Mouse (Mus musculus) hindbrain, embryonic 16.5 days (tissue): ENCODE measurements around the gene Sfxn5. TPM values are rescaled to one million over a fixed set of nuclear protein-coding genes. Genes with fewer than 3 reads are reported as not detected.

Source experiments
- ATAC-seq: fragments of 200-750 bp; cut with Nextera tagmentation; 2 replicates; pipeline ENCODE4 v1.8.0; 2017; ENCODE audit warnings: moderate TSS enrichment, moderate library complexity
- H3K27ac ChIP-seq: fragments of 300-500 bp; sonication (generic); 2 replicates; pipeline ENCODE4 v1.5.1; 2014; ENCODE audit warnings: low read depth, mild to moderate bottlenecking, control low read depth, low read length, moderate library complexity
- H3K27me3 ChIP-seq: fragments of 300-500 bp; sonication (generic); replicated peaks from 2 replicates; pipeline ENCODE4 v1.6.1; 2014; ENCODE audit warnings: low read length; ENCODE audit not compliant: control insufficient read depth, insufficient read depth
- H3K36me3 ChIP-seq: fragments of 300-500 bp; sonication (generic); 2 replicates; pipeline ENCODE4 v1.6.1; 2014; ENCODE audit warnings: mild to moderate bottlenecking, low read length, moderate library complexity, mixed read lengths; ENCODE audit not compliant: control insufficient read depth, insufficient read depth
- H3K4me1 ChIP-seq: fragments of 300-500 bp; sonication (generic); 2 replicates; pipeline ENCODE4 v1.6.1; 2014; ENCODE audit warnings: low read depth, low read length; ENCODE audit not compliant: control insufficient read depth, insufficient read depth
- H3K4me2 ChIP-seq: fragments of 300-500 bp; sonication (generic); 2 replicates; pipeline ENCODE4 v1.6.1; 2014; ENCODE audit warnings: mild to moderate bottlenecking, low read length, control low read depth, moderate library complexity
- H3K4me3 ChIP-seq: fragments of 300-500 bp; sonication (generic); 2 replicates; pipeline ENCODE4 v1.5.1; 2014; ENCODE audit warnings: mild to moderate bottlenecking, low read length, control low read depth, moderate library complexity
- H3K9ac ChIP-seq: fragments of 300-500 bp; sonication (generic); 2 replicates; pipeline ENCODE4 v1.6.1; 2014; ENCODE audit warnings: low read depth, mild to moderate bottlenecking, control low read depth, low read length, moderate library complexity
- H3K9me3 ChIP-seq: fragments of 300-500 bp; sonication (generic); 2 replicates; pipeline ENCODE4 v1.6.1; 2014; ENCODE audit warnings: mild to moderate bottlenecking, low read length, moderate library complexity; ENCODE audit not compliant: control insufficient read depth
- WGBS: fragments of 180-500 bp; shearing (Covaris S2); extraction: QIAGEN DNeasy Blood & Tissue Kit; methylation state at CpG from one replicate; pipeline ENCODE4 v1.1.7; 2014; 5-methylcytosine and 5-hydroxymethylcytosine counted together
- polyA plus RNA-seq: library from polyadenylated mRNA; unstranded; fragments of >200 nt; fragmentation: Nextera tagmentation; extraction: Ambion mirVana; gene quantifications from 2 replicates; pipeline ENCODE4 v1.2.1, GENCODE M21; 2015

The Sfxn5 gene
- polyA plus RNA-seq, 1 experiment from 2014 or later: 61.3 TPM

GRCm38 (mm10) chr6:85224442-85224891 is 108.8 kb downstream of the Sfxn5 start:
- H3K4me1 ChIP-seq: no peaks in the 10 kb centered on the region
- 23% methylated on average over 15 of the region's 15 CpGs for WGBS
- no peak overlapping the region for H3K27ac ChIP-seq
- ATAC-seq: no peak
- no peak overlapping the region for H3K9ac ChIP-seq
- no peak overlapping the region for H3K4me2 ChIP-seq
- no peaks in the 10 kb centered on the region for H3K36me3 ChIP-seq
- no peaks in the 10 kb centered on the region for H3K27me3 ChIP-seq
- no peaks in the 10 kb centered on the region for H3K9me3 ChIP-seq
- H3K4me3 ChIP-seq: no peak overlapping the region

GRCm38 (mm10) chr6:85223498-85224150 is 109.6 kb downstream of the Sfxn5 start:
- H3K9me3 ChIP-seq: no peaks in the 10 kb centered on the region
- no peaks in the 10 kb centered on the region for H3K36me3 ChIP-seq
- no peak for ATAC-seq
- H3K4me3 ChIP-seq: no peak overlapping the region
- H3K4me1 ChIP-seq: no peaks in the 10 kb centered on the region
- H3K27ac ChIP-seq: no peak overlapping the region
- H3K9ac ChIP-seq: no peak overlapping the region
- no peak overlapping the region for H3K4me2 ChIP-seq
- WGBS: 24% methylated on average over 14 of the region's 14 CpGs
- no peaks in the 10 kb centered on the region for H3K27me3 ChIP-seq

GRCm38 (mm10) chr6:85222551-85222950 is 110.7 kb downstream of the Sfxn5 start:
- no peaks in the 10 kb centered on the region for H3K4me1 ChIP-seq
- H3K36me3 ChIP-seq: no peaks in the 10 kb centered on the region
- no peak overlapping the region for H3K4me2 ChIP-seq
- WGBS: 80% methylated on average over 10 of the region's 10 CpGs
- no peak for ATAC-seq
- H3K27me3 ChIP-seq: no peaks in the 10 kb centered on the region
- no peaks in the 10 kb centered on the region for H3K9me3 ChIP-seq
- no peak overlapping the region for H3K9ac ChIP-seq
- no peak overlapping the region for H3K27ac ChIP-seq
- H3K4me3 ChIP-seq: no peak overlapping the region

- Histone ChIP-seq H3K9me3 (no peaks in the 10 kb centered on the region), H3K4me1 (no peaks in the 10 kb centered on the region), H3K9ac (no peak overlapping the region), H3K27ac (no peak overlapping the region), H3K27me3 (no peaks in the 10 kb centered on the region), H3K4me3 (no peak overlapping the region), H3K36me3 (no peaks in the 10 kb centered on the region), H3K4me2 (no peak overlapping the region)
- ATAC-seq: no peak
- WGBS: 57% methylated on average over 4 of the region's 4 CpGs
Measured at GRCm38 (mm10) chr6:85220917-85221316, 112.3 kb downstream of the Sfxn5 start.

- H3K4me2 ChIP-seq: no peak overlapping the region
- no peak overlapping the region for H3K9ac ChIP-seq
- H3K36me3 ChIP-seq: no peaks in the 10 kb centered on the region
- H3K9me3 ChIP-seq: no peaks in the 10 kb centered on the region
- H3K4me3 ChIP-seq: no peak overlapping the region
- WGBS: 92% methylated on average over 11 of the region's 11 CpGs
- H3K27me3 ChIP-seq: no peaks in the 10 kb centered on the region
- H3K4me1 ChIP-seq: no peaks in the 10 kb centered on the region
- no peak overlapping the region for H3K27ac ChIP-seq
- no peak for ATAC-seq
Measured at GRCm38 (mm10) chr6:85219706-85220105, 113.5 kb downstream of the Sfxn5 start.

GRCm38 (mm10) chr6:85218684-85219445 is 114.4 kb downstream of the Sfxn5 start:
- 37% methylated on average over 5 of the region's 5 CpGs for WGBS

GRCm38 (mm10) chr6:85218251-85218650 is 115.0 kb downstream of the Sfxn5 start:
- Histone ChIP-seq H3K36me3 (no peaks in the 10 kb centered on the region), H3K4me1 (no peaks in the 10 kb centered on the region), H3K4me2 (no peak overlapping the region), H3K9ac (no peak overlapping the region), H3K27me3 (no peaks in the 10 kb centered on the region), H3K4me3 (no peak overlapping the region), H3K27ac (no peak overlapping the region), H3K9me3 (no peaks in the 10 kb centered on the region)
- 46% methylated on average over 4 of the region's 4 CpGs for WGBS
- ATAC-seq: no peak

More at GRCm38 (mm10) chr6:85218684-85219445, 114.4 kb downstream of the Sfxn5 start:
- Histone ChIP-seq H3K4me3 (no peak overlapping the region), H3K27me3 (no peaks in the 10 kb centered on the region), H3K4me1 (no peaks in the 10 kb centered on the region), H3K27ac (no peak overlapping the region), H3K9me3 (no peaks in the 10 kb centered on the region), H3K36me3 (no peaks in the 10 kb centered on the region), H3K4me2 (no peak overlapping the region), H3K9ac (no peak overlapping the region)
- no peak for ATAC-seq

- no peaks in the 10 kb centered on the region; the same call in 1 of the 2 replicates for H3K27me3 ChIP-seq
- no peak for ATAC-seq
- H3K9ac ChIP-seq: no peak overlapping the region
- H3K4me2 ChIP-seq: no peak overlapping the region
- 50% methylated on average over 1 of the region's 1 CpGs for WGBS
- H3K36me3 ChIP-seq: no peaks in the 10 kb centered on the region
- H3K4me1 ChIP-seq: no peaks in the 10 kb centered on the region
- no peaks in the 10 kb centered on the region for H3K9me3 ChIP-seq
- H3K4me3 ChIP-seq: no peak overlapping the region
- H3K27ac ChIP-seq: no peak overlapping the region
Measured at GRCm38 (mm10) chr6:85210686-85211085, 122.5 kb downstream of the Sfxn5 start.

GRCm38 (mm10) chr6:85209226-85209967 is 123.8 kb downstream of the Sfxn5 start:
- Histone ChIP-seq H3K9ac (no peak overlapping the region), H3K27ac (no peak overlapping the region), H3K4me1 (no peaks in the 10 kb centered on the region), H3K27me3 (no peaks in the 10 kb centered on the region; the same call in 1 of the 2 replicates), H3K4me2 (no peak overlapping the region), H3K9me3 (no peaks in the 10 kb centered on the region), H3K4me3 (no peak overlapping the region), H3K36me3 (no peaks in the 10 kb centered on the region)
- no peak for ATAC-seq
- 74% methylated on average over 9 of the region's 9 CpGs for WGBS
